Mouse (Mus musculus) forebrain, embryonic 11.5 days (tissue): ENCODE measurements around the gene Polr3h. TPM values are rescaled to one million over a fixed set of nuclear protein-coding genes. Genes with fewer than 3 reads are reported as not detected.

Source experiments
- ATAC-seq: fragments of 200-750 bp; cut with Nextera tagmentation; replicated peaks from 2 replicates; pipeline ENCODE4 v1.8.0; 2017; ENCODE audit warnings: moderate TSS enrichment; ENCODE audit not compliant: low FRiP score
- DNase-seq: peaks from one replicate; pipeline ENCODE4 v3.0.0-alpha.2; 2017; ENCODE audit warnings: low spot score
- H3K27ac ChIP-seq: fragments of 300-500 bp; sonication (generic); 2 replicates; pipeline ENCODE4 v1.5.1; 2014; ENCODE audit warnings: low read depth, low read length
- H3K27me3 ChIP-seq: fragments of 300-500 bp; sonication (generic); 2 replicates; pipeline ENCODE4 v1.6.1; 2014; ENCODE audit warnings: mild to moderate bottlenecking, low read length, mixed read lengths; ENCODE audit not compliant: control insufficient read depth, insufficient read depth
- H3K36me3 ChIP-seq: fragments of 300-500 bp; sonication (generic); 2 replicates; pipeline ENCODE4 v1.6.1; 2014; ENCODE audit warnings: mild to moderate bottlenecking, low read length, moderate library complexity, mixed read lengths; ENCODE audit not compliant: control insufficient read depth, insufficient read depth
- H3K4me1 ChIP-seq: fragments of 300-500 bp; sonication (generic); replicated peaks from 2 replicates; pipeline ENCODE4 v1.6.1; 2014; ENCODE audit warnings: low read length, mixed read lengths; ENCODE audit not compliant: control insufficient read depth, insufficient read depth
- H3K4me2 ChIP-seq: fragments of 300-500 bp; sonication (generic); 2 replicates; pipeline ENCODE4 v1.6.1; 2014; ENCODE audit warnings: low read depth, mild to moderate bottlenecking, low read length, moderate library complexity, mixed read lengths; ENCODE audit not compliant: severe bottlenecking
- H3K4me3 ChIP-seq: fragments of 300-500 bp; sonication (generic); 2 replicates; pipeline ENCODE4 v1.5.1; 2014; ENCODE audit warnings: low read depth, low read length
- H3K9ac ChIP-seq: fragments of 300-500 bp; sonication (generic); 2 replicates; pipeline ENCODE4 v1.6.1; 2014; ENCODE audit warnings: low read length
- H3K9me3 ChIP-seq: fragments of 300-500 bp; sonication (generic); 2 replicates; pipeline ENCODE4 v1.6.1; 2016; ENCODE audit warnings: low read length, mixed read lengths; ENCODE audit not compliant: control insufficient read depth
- WGBS: fragments of 180-500 bp; shearing (Covaris S2); extraction: QIAGEN DNeasy Blood & Tissue Kit; methylation state at CpG from one replicate; pipeline ENCODE4 v1.1.7; 2014; 5-methylcytosine and 5-hydroxymethylcytosine counted together
- polyA plus RNA-seq: library from polyadenylated mRNA; unstranded; fragments of >200 nt; fragmentation: Nextera tagmentation; extraction: Ambion mirVana; gene quantifications from 2 replicates; pipeline ENCODE4 v1.2.1, GENCODE M21; 2014

The Polr3h gene
- polyA plus RNA-seq, 1 experiment from 2014 or later: 65.1 TPM

- H3K4me1 ChIP-seq: peaks cover 2% of the 10 kb centered on the region; the same call in 1 of the 2 replicates
- H3K36me3 ChIP-seq: peaks cover 6% of the 10 kb centered on the region; the same call in 1 of the 2 replicates
- no peak overlapping the region for H3K9ac ChIP-seq
- no peak overlapping the region for H3K4me3 ChIP-seq
- H3K27me3 ChIP-seq: no peaks in the 10 kb centered on the region
- no peak overlapping the region for H3K4me2 ChIP-seq
- no peaks in the 10 kb centered on the region for H3K9me3 ChIP-seq
- H3K27ac ChIP-seq: no peak overlapping the region
- ATAC-seq (no peak), DNase-seq (no peak)
- WGBS: 91% methylated on average over 9 of the region's 9 CpGs
These were observed 73.5 kb downstream of the Polr3h start for GRCm38 (mm10) chr15:81852411-81853000.

GRCm38 (mm10) chr15:81851375-81851774 lies 74.7 kb downstream of the Polr3h start:
- Histone ChIP-seq H3K4me1 (peaks cover 2% of the 10 kb centered on the region; the same call in 1 of the 2 replicates), H3K9me3 (no peaks in the 10 kb centered on the region), H3K27me3 (no peaks in the 10 kb centered on the region), H3K27ac (no peak overlapping the region), H3K4me2 (no peak overlapping the region), H3K4me3 (no peak overlapping the region), H3K9ac (no peak overlapping the region), H3K36me3 (peaks cover 6% of the 10 kb centered on the region; the same call in 1 of the 2 replicates)
- ATAC-seq (no peak), DNase-seq (no peak)
- whole genome bisulfite sequencing: 95% methylated on average over 15 of the region's 15 CpGs

- Histone ChIP-seq H3K9me3 (no peaks in the 10 kb centered on the region), H3K4me2 (no peak overlapping the region), H3K4me1 (peaks cover under 1% of the 10 kb centered on the region; the same call in 1 of the 2 replicates), H3K27ac (no peak overlapping the region), H3K36me3 (peaks cover 6% of the 10 kb centered on the region; the same call in 1 of the 2 replicates), H3K4me3 (no peak overlapping the region), H3K9ac (no peak overlapping the region), H3K27me3 (no peaks in the 10 kb centered on the region)
- DNase-seq: no peak
- WGBS: 89% methylated on average over 14 of the region's 14 CpGs
- ATAC-seq: no peak
These were observed 75.3 kb downstream of the Polr3h start for GRCm38 (mm10) chr15:81850718-81851117.

- H3K4me1 ChIP-seq: no peaks in the 10 kb centered on the region
- no peak overlapping the region for H3K27ac ChIP-seq
- DNase-seq (no peak), ATAC-seq (no peak)
- 89% methylated on average over 9 of the region's 9 CpGs for WGBS
- H3K9ac ChIP-seq: no peak overlapping the region
- no peaks in the 10 kb centered on the region for H3K9me3 ChIP-seq
- peaks cover 6% of the 10 kb centered on the region; the same call in 1 of the 2 replicates for H3K36me3 ChIP-seq
- H3K4me3 ChIP-seq: no peak overlapping the region
- no peak overlapping the region for H3K4me2 ChIP-seq
- no peaks in the 10 kb centered on the region for H3K27me3 ChIP-seq
These were observed 76.9 kb downstream of the Polr3h start for GRCm38 (mm10) chr15:81849104-81849503.

GRCm38 (mm10) chr15:81848301-81848700 lies 77.7 kb downstream of the Polr3h start:
- Histone ChIP-seq H3K36me3 (peaks cover 6% of the 10 kb centered on the region; the same call in 1 of the 2 replicates), H3K9me3 (no peaks in the 10 kb centered on the region), H3K4me2 (no peak overlapping the region), H3K9ac (no peak overlapping the region), H3K4me3 (no peak overlapping the region), H3K4me1 (no peaks in the 10 kb centered on the region), H3K27me3 (no peaks in the 10 kb centered on the region), H3K27ac (no peak overlapping the region)
- DNase-seq: peak; percentile 64
- no peak for ATAC-seq
- 45% methylated on average over 7 of the region's 7 CpGs for WGBS

- DNase-seq (no peak), ATAC-seq (no peak)
- Histone ChIP-seq H3K4me1 (no peaks in the 10 kb centered on the region), H3K27ac (no peak overlapping the region), H3K4me3 (no peak overlapping the region), H3K4me2 (no peak overlapping the region), H3K27me3 (no peaks in the 10 kb centered on the region), H3K9me3 (no peaks in the 10 kb centered on the region), H3K9ac (no peak overlapping the region), H3K36me3 (peaks cover 6% of the 10 kb centered on the region; the same call in 1 of the 2 replicates)
- 88% methylated on average over 5 of the region's 5 CpGs for WGBS
These were observed 78.2 kb downstream of the Polr3h start for GRCm38 (mm10) chr15:81847861-81848260.

GRCm38 (mm10) chr15:81847161-81847560 lies 78.9 kb downstream of the Polr3h start:
- no peak for ATAC-seq
- DNase-seq: no peak

GRCm38 (mm10) chr15:81846755-81847154 lies 79.3 kb downstream of the Polr3h start:
- ATAC-seq: no peak
- H3K9me3 ChIP-seq: no peaks in the 10 kb centered on the region
- H3K9ac ChIP-seq: no peak overlapping the region
- H3K4me1 ChIP-seq: no peaks in the 10 kb centered on the region
- no peak overlapping the region for H3K4me2 ChIP-seq
- H3K27me3 ChIP-seq: no peaks in the 10 kb centered on the region
- peaks cover 6% of the 10 kb centered on the region; the same call in 1 of the 2 replicates for H3K36me3 ChIP-seq
- no peak for DNase-seq
- no peak overlapping the region for H3K27ac ChIP-seq
- 90% methylated on average over 9 of the region's 9 CpGs for WGBS
- no peak overlapping the region for H3K4me3 ChIP-seq

More at GRCm38 (mm10) chr15:81847161-81847560, 78.9 kb downstream of the Polr3h start:
- Histone ChIP-seq H3K27me3 (no peaks in the 10 kb centered on the region), H3K9me3 (no peaks in the 10 kb centered on the region), H3K9ac (no peak overlapping the region), H3K4me2 (no peak overlapping the region), H3K36me3 (peaks cover 6% of the 10 kb centered on the region; the same call in 1 of the 2 replicates), H3K4me3 (no peak overlapping the region), H3K27ac (no peak overlapping the region), H3K4me1 (no peaks in the 10 kb centered on the region)
- 89% methylated on average over 4 of the region's 4 CpGs for WGBS

GRCm38 (mm10) chr15:81845724-81846123 lies 80.3 kb downstream of the Polr3h start:
- H3K36me3 ChIP-seq: peaks cover 2% of the 10 kb centered on the region; the same call in 1 of the 2 replicates
- H3K27me3 ChIP-seq: no peaks in the 10 kb centered on the region
- no peak overlapping the region for H3K27ac ChIP-seq
- no peaks in the 10 kb centered on the region for H3K9me3 ChIP-seq
- H3K9ac ChIP-seq: no peak overlapping the region
- WGBS: 35% methylated on average over 4 of the region's 4 CpGs
- no peak overlapping the region for H3K4me2 ChIP-seq
- ATAC-seq (no peak), DNase-seq (no peak)
- H3K4me1 ChIP-seq: no peaks in the 10 kb centered on the region
- H3K4me3 ChIP-seq: no peak overlapping the region
